Mouse (Mus musculus) right cerebral cortex, postnatal 36 days (tissue): ENCODE measurements around the gene Krtap26-1.

Experiments used
- DNase-seq, 2 experiments: peaks; one replicate each; pipeline ENCODE4 v3.0.0; 2022; ENCODE audit warnings: low spot score in 2 of 2, mixed read lengths in 1 of 2

Krtap26-1 gene

DNA sequence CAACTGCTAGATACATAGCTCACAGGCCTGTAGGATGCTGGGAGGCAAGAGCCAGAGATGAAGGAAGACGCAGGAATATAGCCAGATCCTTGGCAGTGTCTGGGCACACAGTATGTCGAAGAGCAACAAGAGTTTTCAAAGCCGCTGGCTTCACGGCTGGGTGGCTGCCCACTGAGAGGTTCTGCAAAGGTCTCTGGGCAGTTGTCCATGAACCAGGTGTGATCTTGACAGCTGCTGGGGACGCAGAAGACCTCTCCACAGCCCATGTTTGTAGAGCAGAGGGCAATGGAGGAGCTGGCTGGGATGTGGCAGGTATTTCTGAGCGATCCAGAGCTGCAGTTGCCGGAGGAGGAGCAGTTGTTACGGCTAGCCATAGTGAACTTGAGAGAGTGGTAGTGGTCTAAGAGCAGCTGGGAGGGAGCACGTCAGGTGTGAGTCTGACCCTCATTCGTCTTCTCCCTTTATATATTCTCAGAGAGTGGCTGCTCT, at the start of gene Krtap26-1:
Gene Krtap26-1 (minus strand): TSS at position 439 of the 489 bp plus-strand sequence.
- DNase-seq = no peak

DNA sequence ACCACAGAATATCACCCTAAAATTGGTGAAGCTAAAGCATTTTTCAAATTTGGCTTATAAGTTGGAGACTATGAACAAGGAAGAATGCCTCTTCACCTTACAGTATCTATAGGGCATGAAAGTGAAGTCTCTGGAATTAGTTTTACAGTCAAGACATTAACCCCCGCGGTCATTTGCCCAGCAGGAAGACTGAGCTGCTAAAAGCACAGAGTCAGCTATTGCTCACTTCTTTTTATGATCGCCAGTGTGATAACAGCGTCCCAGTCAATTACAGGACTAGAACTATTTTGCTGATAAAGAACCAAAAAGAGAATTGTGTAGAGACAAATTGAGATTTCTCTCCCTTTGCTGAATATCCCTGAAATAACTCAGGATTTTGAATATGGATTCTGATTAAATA, 48.7 kb upstream of the Krtap26-1 start:
- DNase-seq = no peak

DNA sequence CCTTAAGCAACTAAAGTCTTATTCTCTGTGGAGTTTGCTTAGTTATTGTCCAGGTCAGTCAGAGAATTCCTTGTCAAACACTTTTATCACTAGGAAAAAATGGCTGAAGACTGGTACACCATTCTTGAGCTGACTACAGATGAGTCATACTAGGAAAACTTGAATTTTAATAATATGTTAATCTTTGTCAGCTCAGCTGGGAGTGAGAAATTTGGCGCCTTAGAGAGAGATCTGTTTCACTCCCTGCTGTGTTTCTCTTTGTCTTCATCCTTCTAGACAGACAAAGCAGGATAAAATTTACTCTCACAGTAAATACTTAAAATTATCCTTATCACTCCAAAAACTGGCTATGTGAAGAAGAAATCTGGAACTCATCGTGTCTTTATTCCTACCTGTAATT, 33.7 kb upstream of the Krtap26-1 start:
- no peak for DNase-seq

DNA sequence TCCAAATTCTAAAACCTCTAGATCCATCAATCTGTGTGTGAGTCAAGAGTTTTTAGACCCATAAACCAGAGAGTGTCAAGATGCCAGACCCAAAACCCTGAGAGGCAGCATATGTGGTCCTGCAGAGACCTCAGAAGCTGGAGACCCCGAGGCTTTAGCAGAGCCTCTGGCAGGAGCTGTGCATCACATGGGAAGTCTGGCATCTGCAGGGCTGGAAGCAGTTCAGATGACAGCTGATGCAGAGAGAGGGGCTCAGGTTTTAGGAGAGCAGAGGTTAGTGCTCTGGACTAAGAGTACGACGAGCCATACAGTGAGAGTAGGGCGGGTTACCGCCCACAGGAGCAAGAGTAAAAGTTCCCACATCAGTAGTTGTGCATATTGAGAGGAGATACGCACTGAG, 31.5 kb upstream of the Krtap26-1 start:
- no peak for DNase-seq

DNA sequence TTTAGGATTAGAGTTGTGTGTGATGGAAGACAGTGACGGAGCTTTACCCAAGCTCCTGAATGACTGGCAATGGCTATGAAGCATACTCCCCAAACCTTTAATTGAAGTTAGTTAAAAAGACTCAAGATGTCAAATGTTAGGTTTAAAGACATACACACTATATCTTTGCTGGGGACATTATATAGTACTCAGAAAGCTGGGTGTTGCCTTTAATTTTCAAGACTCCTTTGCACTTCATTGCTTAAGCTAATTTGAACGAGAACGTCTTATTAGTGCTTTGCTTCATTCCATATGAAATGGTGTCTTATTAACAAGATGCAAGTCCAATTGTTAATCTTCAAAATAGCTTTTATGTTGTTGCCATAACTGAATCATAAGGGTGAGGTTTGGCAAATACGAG, 24.0 kb upstream of the Krtap26-1 start, which contains the start of gene Krtap27-1:
Gene Krtap27-1 (minus strand): TSS at position 101 of the 400 bp plus-strand sequence.
- DNase-seq = no peak

DNA sequence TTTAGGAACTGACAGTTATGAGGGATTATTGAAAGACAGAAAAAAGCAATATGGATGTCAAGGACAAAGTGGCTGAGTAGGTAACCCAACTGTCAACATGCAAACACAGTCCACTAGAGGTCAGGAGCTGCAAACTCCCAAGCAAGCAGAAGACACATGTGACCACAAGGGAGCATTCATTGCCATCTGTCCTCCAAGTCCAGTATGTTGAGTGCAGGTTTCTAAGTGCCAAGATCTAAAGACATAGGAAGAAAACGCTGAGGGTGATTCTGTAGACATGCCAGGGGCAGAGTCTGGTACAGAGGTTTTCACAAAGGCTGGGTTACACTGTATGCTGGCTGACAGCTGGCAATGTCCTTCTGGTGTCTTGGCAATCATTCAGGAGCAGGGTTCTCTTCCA, 9.8 kb upstream of the Krtap26-1 start:
- no peak for DNase-seq

DNA sequence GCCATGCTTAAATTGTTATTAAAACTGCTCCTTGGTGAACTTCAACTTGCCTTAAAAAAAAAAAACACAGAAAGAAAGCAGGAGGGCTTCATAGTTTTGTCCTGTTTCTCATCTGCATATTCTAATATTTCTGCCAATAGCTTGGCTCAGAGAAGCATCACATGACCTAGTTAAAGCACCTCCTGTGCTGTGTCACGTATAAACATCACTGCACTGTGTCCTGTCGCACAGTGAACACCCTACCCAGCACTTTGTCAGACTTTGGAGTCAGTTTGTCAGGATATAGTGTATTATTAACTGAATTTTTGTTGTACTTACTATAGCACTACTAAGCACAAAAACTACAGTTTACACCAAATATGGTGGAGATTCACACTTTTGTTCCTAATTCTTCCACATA, 4.4 kb upstream of the Krtap26-1 start:
- no peak for DNase-seq

DNA sequence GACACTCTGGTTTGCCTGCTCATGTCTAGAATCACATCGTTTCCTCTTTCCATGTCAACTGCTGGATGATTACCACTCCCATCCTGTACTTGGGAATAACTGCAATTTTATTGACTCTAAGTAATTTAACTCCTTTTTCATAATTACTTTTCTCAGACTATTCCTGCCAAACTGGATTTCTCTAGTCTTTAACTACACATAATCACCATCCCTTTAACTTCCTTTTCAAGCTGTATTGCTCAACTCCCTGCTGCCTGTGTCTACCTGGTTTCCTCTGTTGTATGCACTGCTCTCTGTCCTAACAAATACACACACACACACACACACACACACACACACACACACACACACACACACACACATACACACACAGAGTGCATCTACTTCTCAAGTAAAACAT, 3.5 kb upstream of the Krtap26-1 start:
- no peak for DNase-seq

DNA sequence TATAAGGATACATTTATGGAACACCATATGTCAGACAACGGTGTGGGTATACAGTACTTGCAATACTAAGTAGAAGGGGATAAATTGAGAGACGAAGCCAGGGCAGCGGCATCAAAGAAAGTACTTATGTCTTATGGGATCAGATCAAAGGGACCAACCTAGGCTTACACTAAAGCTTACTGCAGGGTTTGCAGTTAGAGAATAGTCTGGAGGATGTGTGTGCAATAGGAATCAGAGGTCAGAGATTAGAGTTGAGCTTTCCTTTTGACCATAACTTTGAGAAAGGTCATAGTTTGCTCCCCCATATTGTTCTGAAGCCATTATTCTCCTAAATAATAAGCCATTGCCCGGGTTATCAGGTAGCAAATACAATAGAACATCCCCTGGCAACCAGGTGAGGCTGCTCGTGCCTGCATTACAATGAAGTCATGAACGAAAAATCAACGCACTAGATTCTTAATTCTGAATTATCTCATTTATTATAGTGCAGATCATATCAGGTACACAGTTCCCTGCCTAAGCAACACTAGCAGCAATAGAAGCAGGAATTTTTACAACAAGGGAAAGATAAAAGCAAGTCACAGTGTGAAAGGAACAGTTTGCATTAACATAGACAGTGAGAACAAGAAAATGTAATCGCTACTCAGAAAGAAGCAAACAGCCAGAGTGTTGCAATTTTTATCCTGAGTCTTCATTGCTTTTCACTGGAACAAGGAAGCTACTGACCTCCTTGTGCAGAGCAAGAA, 1.1 kb downstream of the Krtap26-1 start:
- no peak for DNase-seq

DNA sequence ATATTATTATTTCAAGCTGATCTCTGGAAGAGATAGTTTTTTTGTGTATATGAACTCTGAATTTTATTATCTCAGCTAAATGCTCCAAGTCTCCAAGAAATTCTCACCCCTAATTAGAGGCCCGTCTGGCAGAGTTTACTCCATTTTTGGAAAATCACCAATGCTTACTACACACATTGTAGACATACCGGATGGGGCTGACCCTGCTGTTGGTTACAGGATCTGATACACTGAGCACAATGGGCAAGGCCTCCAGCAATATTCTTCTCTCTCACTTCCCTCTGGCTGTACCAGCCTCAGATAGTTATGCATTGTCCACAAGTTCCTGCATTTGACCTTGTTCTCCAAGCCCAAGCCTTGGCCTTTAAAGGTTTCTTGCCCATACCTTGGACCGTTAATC, 7.5 kb downstream of the Krtap26-1 start:
- DNase-seq = no peak

DNA sequence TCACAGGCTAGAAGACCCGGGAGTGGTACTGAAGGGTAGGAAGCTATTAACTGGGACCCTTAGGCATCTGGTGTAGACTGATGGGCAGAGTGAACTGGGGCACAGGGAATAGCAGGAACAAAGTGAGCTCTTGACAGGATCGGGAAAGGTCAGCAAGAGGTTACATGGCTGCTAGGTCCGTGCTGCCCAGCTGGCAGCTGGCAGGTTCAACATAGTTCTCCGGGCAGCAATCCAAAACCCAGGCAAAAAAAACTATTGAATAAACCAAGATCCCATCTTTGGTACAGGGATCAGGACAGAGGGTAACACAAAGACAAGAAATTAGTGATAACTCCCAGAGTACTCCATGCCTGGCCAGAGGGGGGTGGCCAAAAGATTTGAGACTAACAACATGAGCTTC, 12.5 kb downstream of the Krtap26-1 start:
- no peak for DNase-seq

DNA sequence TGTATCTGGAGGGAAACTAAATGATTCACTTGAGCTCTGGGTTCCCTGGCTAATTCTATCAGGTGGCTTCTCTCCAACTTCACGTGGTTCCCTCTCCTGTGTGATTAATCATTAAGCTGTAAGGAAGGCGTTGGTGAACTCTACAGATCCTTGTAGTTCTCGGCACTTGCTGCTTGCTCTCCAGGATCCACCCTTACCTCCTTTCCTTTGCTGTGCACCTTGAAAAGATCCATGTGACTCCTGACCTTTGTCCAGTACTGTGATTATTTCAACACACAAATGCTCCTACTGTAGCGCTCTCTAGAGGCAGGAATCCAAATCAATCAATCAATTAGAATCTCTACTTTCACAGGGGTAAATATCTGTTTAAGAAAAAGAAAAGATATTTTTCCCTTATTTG, 16.1 kb downstream of the Krtap26-1 start:
- no peak for DNase-seq

DNA sequence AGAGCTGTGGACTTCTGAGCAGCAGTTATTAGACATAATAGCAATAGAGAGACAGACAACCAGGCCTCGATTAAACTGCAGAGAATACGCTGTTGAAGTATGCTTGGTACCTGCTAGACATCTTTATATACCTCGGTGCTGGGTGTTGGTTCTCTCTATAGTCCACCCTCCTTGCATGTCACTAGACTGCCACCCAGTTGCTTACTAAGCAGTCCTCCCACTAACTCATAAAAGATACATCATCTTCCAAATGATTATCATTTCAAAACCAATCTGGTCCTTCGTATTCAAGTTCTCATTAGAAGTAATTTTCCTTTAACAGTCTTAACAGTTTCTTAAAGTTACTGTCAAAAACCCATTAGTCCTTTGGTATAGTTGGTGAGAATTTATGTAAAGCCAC, 20.0 kb downstream of the Krtap26-1 start, which contains the start of gene 2310079G19Rik:
Gene 2310079G19Rik (minus strand): TSS at position 101 of the 400 bp plus-strand sequence.
- DNase-seq = no peak

DNA sequence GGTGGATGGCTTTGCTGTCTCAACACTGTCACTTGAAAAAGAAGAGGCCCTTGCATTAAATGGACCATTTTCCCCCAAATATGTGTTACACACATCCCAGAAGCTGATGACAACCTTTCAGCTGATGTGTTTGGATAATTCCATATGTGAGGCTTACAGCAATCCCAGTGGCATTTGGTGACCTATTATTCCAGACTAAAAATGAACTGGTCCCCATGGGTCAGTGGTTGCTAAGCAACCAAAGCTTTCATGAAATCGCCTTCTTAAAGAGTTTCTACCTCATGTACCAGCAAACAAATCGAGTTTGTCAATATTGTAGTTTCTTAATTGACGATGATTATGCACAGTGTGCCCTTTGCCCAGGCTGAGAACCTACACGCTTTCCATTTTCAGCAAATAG, 34.9 kb downstream of the Krtap26-1 start:
- no peak for DNase-seq

DNA sequence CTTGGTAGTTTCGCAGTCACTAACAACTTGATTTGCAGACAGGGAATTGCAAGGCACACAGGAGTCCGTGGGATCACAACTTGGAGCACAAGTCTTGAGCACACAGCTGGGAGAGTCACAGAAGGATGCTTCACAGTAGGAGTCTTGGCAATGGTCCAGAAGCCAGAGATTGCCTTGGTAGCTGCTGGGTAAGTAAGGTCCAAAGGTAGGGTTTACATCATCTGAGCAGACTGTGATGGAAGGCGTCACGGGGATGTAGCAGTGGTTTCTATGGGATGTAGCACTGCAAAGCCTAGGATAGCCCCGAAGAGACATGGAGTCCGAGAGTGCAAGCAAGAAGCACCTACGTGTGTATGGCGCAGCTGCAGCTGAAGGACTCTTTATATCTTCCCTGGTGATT, 35.7 kb downstream of the Krtap26-1 start, which contains the start of gene Krtap24-1:
Gene Krtap24-1 (minus strand): TSS at position 358 of the 400 bp plus-strand sequence.
- no peak for DNase-seq

DNA sequence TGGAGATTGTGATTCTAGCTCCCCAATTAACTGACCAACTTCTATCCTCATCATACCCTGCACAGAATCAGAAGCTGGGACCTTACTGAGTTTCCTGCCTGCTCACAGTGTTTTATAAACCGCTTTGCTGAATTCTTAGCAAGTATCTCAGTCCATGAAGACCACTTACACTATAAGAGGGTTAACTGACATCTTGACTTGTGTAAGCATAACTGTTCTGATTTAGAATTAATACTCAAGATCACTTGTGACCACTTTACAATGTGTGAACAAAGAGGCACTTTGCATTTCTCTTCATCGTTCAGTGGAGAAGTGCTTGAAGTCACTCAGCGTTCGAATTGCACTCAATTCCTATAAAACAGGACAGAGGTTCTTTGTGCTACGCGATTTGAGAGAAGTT, 43.0 kb downstream of the Krtap26-1 start:
- no peak for DNase-seq

DNA sequence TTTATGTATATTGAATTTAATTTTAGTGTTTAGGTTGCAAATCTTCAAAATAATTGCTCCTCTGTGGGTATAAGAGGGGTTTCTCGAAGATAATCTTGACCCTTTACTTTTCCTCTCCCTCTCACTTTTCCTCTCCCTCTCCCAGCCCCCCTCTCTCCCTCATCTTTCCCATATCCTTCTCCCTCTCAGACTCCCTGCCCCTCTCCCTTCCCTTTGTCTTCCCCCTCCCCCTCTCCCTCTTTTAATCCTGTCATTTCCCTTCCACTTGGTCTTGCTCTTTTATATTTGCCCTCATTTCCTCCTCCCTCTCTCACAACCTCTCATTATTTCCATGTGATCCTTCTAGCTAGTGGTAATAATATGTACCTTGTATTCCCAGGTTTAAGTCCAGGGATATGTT, 45.1 kb downstream of the Krtap26-1 start:
- no peak for DNase-seq

DNA sequence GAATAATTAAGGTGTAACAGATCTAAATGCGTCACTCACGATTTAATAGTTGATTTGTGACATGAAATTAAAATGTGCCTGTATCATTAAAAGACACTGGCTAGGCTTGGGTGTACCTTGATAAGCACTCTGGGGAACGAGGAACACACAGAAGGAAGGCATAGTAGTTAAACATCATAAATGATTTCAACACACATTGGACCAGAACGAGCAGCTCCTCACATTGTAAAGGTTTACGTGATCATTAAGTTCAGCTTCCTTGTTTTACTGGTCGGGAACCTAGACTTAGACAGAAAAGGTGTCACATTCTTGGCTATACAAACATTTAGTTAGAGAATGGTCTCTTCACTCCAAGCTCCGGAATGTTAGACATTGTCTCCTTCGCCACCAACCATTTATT, 47.3 kb downstream of the Krtap26-1 start:
- DNase-seq = no peak

DNA sequence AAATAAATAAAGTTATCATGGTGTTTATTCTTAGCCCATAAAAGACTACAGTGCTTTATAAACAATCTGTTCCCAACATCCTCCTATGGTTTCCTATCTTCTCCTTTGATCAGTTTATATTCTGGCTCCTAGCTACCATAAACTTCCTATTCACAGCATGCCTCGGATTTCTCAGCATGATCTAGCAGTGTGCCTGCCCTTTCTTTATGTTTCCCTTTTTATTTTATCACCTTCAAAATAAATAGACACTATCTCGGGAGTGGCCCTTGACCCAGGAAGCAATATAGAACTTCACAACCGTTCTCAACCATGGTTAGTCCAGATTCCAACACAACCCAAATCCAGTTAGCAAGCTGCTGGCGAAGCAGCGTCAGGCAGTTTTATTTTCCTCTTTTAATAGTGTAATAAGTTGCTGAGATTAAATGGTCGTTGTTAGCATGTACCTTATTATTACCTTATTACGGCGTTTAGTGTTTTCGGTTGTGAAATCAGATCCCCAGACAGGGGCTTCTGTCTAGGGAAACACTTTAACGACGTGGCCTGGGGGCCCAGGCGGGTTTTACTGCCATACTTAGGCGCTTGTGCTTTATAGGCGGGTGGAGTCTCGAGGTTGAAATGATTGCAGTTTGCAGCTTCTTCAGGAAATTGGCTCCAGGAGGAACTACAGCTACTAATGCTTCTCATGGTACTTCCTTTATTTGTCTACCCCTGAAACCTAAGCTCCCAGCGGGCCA, 47.9 kb downstream of the Krtap26-1 start:
- DNase-seq = no peak
